Mouse (Mus musculus): ENCODE results near the gene Ccdc62. TPM values are rescaled to one million over a fixed set of nuclear protein-coding genes. Genes with fewer than 3 reads are reported as not detected.

Gene Ccdc62
- polyA plus RNA-seq, 1 experiment from 2014 or later: 6.8 TPM

- H3K36me3 ChIP-seq (ENCODE audit: insufficient read depth, low read length): peaks cover 55% of the 10 kb centered on the region
- H3K9me3 ChIP-seq (ENCODE audit: low read length): no peaks in the 10 kb centered on the region
Measured at GRCm38 (mm10) chr5:124004356-124005150, 74.1 kb downstream of the Ccdc62 start.

GRCm38 (mm10) chr5:124005151-124005500 lies 74.6 kb downstream of the Ccdc62 start:
- ATAC-seq (ENCODE audit: low FRiP score, low TSS enrichment): no peak
- H3K36me3 ChIP-seq (ENCODE audit: insufficient read depth, low read length): peaks cover 54% of the 10 kb centered on the region
- H3K27me3 ChIP-seq (ENCODE audit: insufficient read depth, low read length): no peaks in the 10 kb centered on the region
- 92% methylated on average over 15 of the region's 15 CpGs for WGBS
- no peak overlapping the region for H3K4me3 ChIP-seq (ENCODE audit: low read length)
- no peak overlapping the region for H3K9ac ChIP-seq (replicated peaks; ENCODE audit: low read length)
- H3K4me1 ChIP-seq (ENCODE audit: insufficient read depth, low read length): peaks cover 16% of the 10 kb centered on the region
- no peak overlapping the region for H3K4me2 ChIP-seq (replicated peaks; ENCODE audit: low read depth, low read length)
- no peaks in the 10 kb centered on the region for H3K9me3 ChIP-seq (ENCODE audit: low read length)
- H3K27ac ChIP-seq (ENCODE audit: low read length): peak overlapping the region; percentile 44; the same call in 1 of the 2 replicates

More at GRCm38 (mm10) chr5:124004356-124005150, 74.1 kb downstream of the Ccdc62 start:
- Histone ChIP-seq H3K9ac (replicated peaks; ENCODE audit: low read length) (no peak overlapping the region), H3K4me2 (replicated peaks; ENCODE audit: low read depth, low read length) (no peak overlapping the region), H3K27me3 (ENCODE audit: insufficient read depth, low read length) (no peaks in the 10 kb centered on the region), H3K4me3 (ENCODE audit: low read length) (no peak overlapping the region), H3K27ac (ENCODE audit: low read length) (peak overlapping the region; percentile 44; the same call in 1 of the 2 replicates), H3K4me1 (ENCODE audit: insufficient read depth, low read length) (peaks cover 12% of the 10 kb centered on the region)
- 0 out of 2 replicates have a peak, but pooled peaks have one; percentile 17 for ATAC-seq (ENCODE audit: low FRiP score, low TSS enrichment)
- WGBS: 86% methylated on average over 17 of the region's 17 CpGs

- Histone ChIP-seq H3K4me1 (ENCODE audit: insufficient read depth, low read length) (peaks cover 21% of the 10 kb centered on the region), H3K4me3 (ENCODE audit: low read length) (no peak overlapping the region), H3K9me3 (ENCODE audit: low read length) (no peaks in the 10 kb centered on the region), H3K9ac (replicated peaks; ENCODE audit: low read length) (no peak overlapping the region), H3K27me3 (ENCODE audit: insufficient read depth, low read length) (no peaks in the 10 kb centered on the region), H3K27ac (ENCODE audit: low read length) (peak overlapping the region; percentile 44; the same call in 1 of the 2 replicates), H3K4me2 (replicated peaks; ENCODE audit: low read depth, low read length) (no peak overlapping the region), H3K36me3 (ENCODE audit: insufficient read depth, low read length) (peaks cover 56% of the 10 kb centered on the region)
- 72% methylated on average over 11 of the region's 11 CpGs for WGBS
- no peak for ATAC-seq (ENCODE audit: low FRiP score, low TSS enrichment)
Measured at GRCm38 (mm10) chr5:124005591-124005990, 75.1 kb downstream of the Ccdc62 start.

GRCm38 (mm10) chr5:124006082-124006873 lies 75.8 kb downstream of the Ccdc62 start:
- Histone ChIP-seq H3K4me2 (replicated peaks; ENCODE audit: low read depth, low read length) (no peak overlapping the region), H3K27me3 (ENCODE audit: insufficient read depth, low read length) (no peaks in the 10 kb centered on the region), H3K4me3 (ENCODE audit: low read length) (no peak overlapping the region), H3K36me3 (ENCODE audit: insufficient read depth, low read length) (peaks cover 56% of the 10 kb centered on the region), H3K9me3 (ENCODE audit: low read length) (no peaks in the 10 kb centered on the region), H3K27ac (ENCODE audit: low read length) (peak overlapping the region; percentile 56), H3K4me1 (ENCODE audit: insufficient read depth, low read length) (peaks cover 27% of the 10 kb centered on the region), H3K9ac (replicated peaks; ENCODE audit: low read length) (no peak overlapping the region)
- no peak for ATAC-seq (ENCODE audit: low FRiP score, low TSS enrichment)
- whole genome bisulfite sequencing: 84% methylated on average over 26 of the region's 26 CpGs

GRCm38 (mm10) chr5:124006891-124007491 lies 76.5 kb downstream of the Ccdc62 start:
- peaks cover 56% of the 10 kb centered on the region for H3K36me3 ChIP-seq (ENCODE audit: insufficient read depth, low read length)
- H3K9me3 ChIP-seq (ENCODE audit: low read length): no peaks in the 10 kb centered on the region
- no peak overlapping the region for H3K4me3 ChIP-seq (ENCODE audit: low read length)
- ATAC-seq (ENCODE audit: low FRiP score, low TSS enrichment): 0 out of 2 replicates have a peak, but pooled peaks have one; percentile 12
- no peaks in the 10 kb centered on the region for H3K27me3 ChIP-seq (ENCODE audit: insufficient read depth, low read length)
- H3K27ac ChIP-seq (ENCODE audit: low read length): peak overlapping the region; percentile 56
- WGBS: 78% methylated on average over 17 of the region's 17 CpGs
- no peak overlapping the region for H3K4me2 ChIP-seq (replicated peaks; ENCODE audit: low read depth, low read length)
- no peak overlapping the region for H3K9ac ChIP-seq (replicated peaks; ENCODE audit: low read length)
- peaks cover 35% of the 10 kb centered on the region for H3K4me1 ChIP-seq (ENCODE audit: insufficient read depth, low read length)

- ATAC-seq (ENCODE audit: low FRiP score, low TSS enrichment): no peak
- Histone ChIP-seq H3K27me3 (ENCODE audit: insufficient read depth, low read length) (no peaks in the 10 kb centered on the region), H3K9ac (replicated peaks; ENCODE audit: low read length) (no peak overlapping the region), H3K36me3 (ENCODE audit: insufficient read depth, low read length) (peaks cover 39% of the 10 kb centered on the region), H3K4me2 (replicated peaks; ENCODE audit: low read depth, low read length) (no peak overlapping the region), H3K4me3 (ENCODE audit: low read length) (no peak overlapping the region), H3K4me1 (ENCODE audit: insufficient read depth, low read length) (peaks cover 53% of the 10 kb centered on the region), H3K9me3 (ENCODE audit: low read length) (no peaks in the 10 kb centered on the region), H3K27ac (ENCODE audit: low read length) (peak overlapping the region; percentile 82; the same call in 1 of the 2 replicates)
- WGBS: 90% methylated on average over 8 of the region's 8 CpGs
Measured at GRCm38 (mm10) chr5:124010077-124010476, 79.6 kb downstream of the Ccdc62 start.

- Histone ChIP-seq H3K4me1 (ENCODE audit: insufficient read depth, low read length) (peaks cover 62% of the 10 kb centered on the region), H3K4me3 (ENCODE audit: low read length) (no peak overlapping the region)
- peak; percentile 67 for ATAC-seq (ENCODE audit: low FRiP score, low TSS enrichment)
Measured at GRCm38 (mm10) chr5:124010910-124011655, 80.6 kb downstream of the Ccdc62 start.

GRCm38 (mm10) chr5:124011927-124012326 lies 81.4 kb downstream of the Ccdc62 start:
- H3K27me3 ChIP-seq (ENCODE audit: insufficient read depth, low read length): no peaks in the 10 kb centered on the region
- peak overlapping the region; percentile 82 for H3K27ac ChIP-seq (ENCODE audit: low read length)
- H3K4me1 ChIP-seq (ENCODE audit: insufficient read depth, low read length): peaks cover 70% of the 10 kb centered on the region
- H3K4me3 ChIP-seq (ENCODE audit: low read length): no peak overlapping the region
- H3K36me3 ChIP-seq (ENCODE audit: insufficient read depth, low read length): peaks cover 22% of the 10 kb centered on the region
- 0 out of 2 replicates have a peak overlapping the region, but pooled peaks have one; percentile 8 for H3K9ac ChIP-seq (replicated peaks; ENCODE audit: low read length)
- WGBS: 16% methylated on average over 8 of the region's 8 CpGs
- ATAC-seq (ENCODE audit: low FRiP score, low TSS enrichment): no peak
- H3K9me3 ChIP-seq (ENCODE audit: low read length): no peaks in the 10 kb centered on the region
- 0 out of 2 replicates have a peak overlapping the region, but pooled peaks have one; percentile 34 for H3K4me2 ChIP-seq (replicated peaks; ENCODE audit: low read depth, low read length)

More at GRCm38 (mm10) chr5:124010910-124011655, 80.6 kb downstream of the Ccdc62 start:
- Histone ChIP-seq H3K27ac (ENCODE audit: low read length) (peak overlapping the region; percentile 82), H3K9ac (replicated peaks; ENCODE audit: low read length) (no peak overlapping the region; the same call in 1 of the 2 replicates), H3K27me3 (ENCODE audit: insufficient read depth, low read length) (no peaks in the 10 kb centered on the region), H3K4me2 (replicated peaks; ENCODE audit: low read depth, low read length) (peak overlapping the region; percentile 34), H3K9me3 (ENCODE audit: low read length) (no peaks in the 10 kb centered on the region), H3K36me3 (ENCODE audit: insufficient read depth, low read length) (peaks cover 29% of the 10 kb centered on the region)
- WGBS: 5% methylated on average over 19 of the region's 19 CpGs

GRCm38 (mm10) chr5:124012885-124013284 lies 82.4 kb downstream of the Ccdc62 start:
- Histone ChIP-seq H3K9ac (replicated peaks; ENCODE audit: low read length) (no peak overlapping the region), H3K9me3 (ENCODE audit: low read length) (no peaks in the 10 kb centered on the region), H3K4me2 (replicated peaks; ENCODE audit: low read depth, low read length) (no peak overlapping the region), H3K4me3 (ENCODE audit: low read length) (no peak overlapping the region), H3K27ac (ENCODE audit: low read length) (peak overlapping the region; percentile 82; the same call in 1 of the 2 replicates), H3K27me3 (ENCODE audit: insufficient read depth, low read length) (no peaks in the 10 kb centered on the region), H3K4me1 (ENCODE audit: insufficient read depth, low read length) (peaks cover 80% of the 10 kb centered on the region), H3K36me3 (ENCODE audit: insufficient read depth, low read length) (peaks cover 17% of the 10 kb centered on the region)
- no peak for ATAC-seq (ENCODE audit: low FRiP score, low TSS enrichment)
- 79% methylated on average over 10 of the region's 10 CpGs for WGBS

Data from kidney, embryonic 16.5 days (tissue).